Mouse (Mus musculus) kidney, postnatal 25 days (tissue): Measurements from ENCODE around the gene Hdhd3.
A peak's percentile ranks its signal among the peaks of the same experiment; 100 is the strongest.
"Not testable (repeated sequence)": the region's sequence is repeated elsewhere in the genome, so short reads cannot be mapped to it uniquely, and the experiment has no call there.

Experiments used
- DNase-seq, 2 experiments: peaks; one replicate each; pipeline ENCODE4 v3.0.0; 2021; ENCODE audit warnings: mixed read lengths in 2 of 2

The Hdhd3 gene

GRCm38 (mm10) chr4:62509946-62510345 is 6.7 kb upstream of the Hdhd3 start:
- DNase-seq = peak; percentile 86 to 94

GRCm38 (mm10) chr4:62508839-62509238 is 5.6 kb upstream of the Hdhd3 start:
- peak; percentile 40 to 77 for DNase-seq

- DNase-seq = peak; percentile 60 to 68
These were observed 3.5 kb upstream of the Hdhd3 start for GRCm38 (mm10) chr4:62506798-62507197.

DNA sequence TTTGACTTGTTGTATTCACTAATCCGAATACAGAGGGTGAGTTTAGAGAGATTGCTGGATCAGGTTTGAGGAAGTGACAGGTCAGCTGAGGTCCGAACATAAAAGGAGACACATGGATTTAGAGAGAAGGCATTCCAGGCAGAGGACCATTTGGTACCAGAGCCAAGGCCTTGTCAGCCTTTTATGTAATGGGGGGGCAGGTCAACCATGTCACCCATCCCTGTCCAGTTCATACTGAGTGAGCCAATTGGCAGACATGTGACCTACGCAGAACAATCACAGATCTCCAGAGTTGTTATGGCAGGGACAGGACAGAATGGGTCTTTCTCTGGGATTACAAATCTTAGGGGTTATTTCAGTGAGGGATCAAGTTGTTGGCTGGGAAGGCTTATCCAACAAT is 2.7 kb upstream of the Hdhd3 start:
- DNase-seq = peak in 1 of 2 experiments; percentile 45

GRCm38 (mm10) chr4:62502969-62503368 is 298 bp downstream of the Hdhd3 start:
- DNase-seq = peak; percentile 49 to 81

- DNase-seq = peak; percentile 95 to 96
These were observed 1.1 kb downstream of the Hdhd3 start for GRCm38 (mm10) chr4:62501964-62502732.

DNA sequence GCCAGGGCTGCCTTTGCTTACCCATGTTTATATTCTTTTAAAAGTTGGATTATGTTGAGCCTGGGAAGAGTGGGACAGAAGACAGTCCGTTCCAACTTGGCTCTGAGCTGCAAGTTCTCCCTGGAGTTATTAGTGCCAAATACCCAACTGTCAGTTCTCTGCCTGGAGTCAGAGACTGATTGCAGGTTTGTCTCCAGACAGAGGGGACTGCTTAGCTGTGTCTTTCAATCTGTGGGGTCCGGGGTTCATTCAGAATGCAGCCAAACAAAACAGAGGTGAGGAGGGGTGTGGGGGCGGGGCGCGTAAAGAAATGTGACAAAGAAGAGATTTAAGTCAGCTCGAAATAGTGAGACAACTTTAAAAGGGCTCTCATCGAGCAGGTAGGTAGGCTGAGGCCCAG is 1.7 kb downstream of the Hdhd3 start:
- DNase-seq = no peak

DNA sequence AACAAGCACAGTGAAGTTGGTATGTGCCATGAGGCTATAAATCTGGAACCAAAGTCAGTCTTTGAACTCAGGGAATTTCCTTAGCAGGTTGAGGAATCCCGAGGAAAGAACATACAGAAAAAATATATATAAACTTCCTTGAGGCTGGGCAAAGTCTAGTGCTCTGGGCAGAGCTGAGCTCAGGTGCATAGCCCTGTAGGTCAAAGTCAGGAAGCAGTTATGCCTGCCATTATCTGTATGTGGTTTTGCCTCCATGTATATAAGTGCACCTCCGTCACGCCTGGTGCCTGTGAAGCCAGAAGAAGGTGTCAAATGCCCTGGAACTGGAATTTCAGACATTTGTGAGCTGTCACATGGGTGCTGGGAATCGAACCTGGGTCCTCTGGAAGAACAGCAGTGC is 2.5 kb downstream of the Hdhd3 start:
- DNase-seq = no peak

DNA sequence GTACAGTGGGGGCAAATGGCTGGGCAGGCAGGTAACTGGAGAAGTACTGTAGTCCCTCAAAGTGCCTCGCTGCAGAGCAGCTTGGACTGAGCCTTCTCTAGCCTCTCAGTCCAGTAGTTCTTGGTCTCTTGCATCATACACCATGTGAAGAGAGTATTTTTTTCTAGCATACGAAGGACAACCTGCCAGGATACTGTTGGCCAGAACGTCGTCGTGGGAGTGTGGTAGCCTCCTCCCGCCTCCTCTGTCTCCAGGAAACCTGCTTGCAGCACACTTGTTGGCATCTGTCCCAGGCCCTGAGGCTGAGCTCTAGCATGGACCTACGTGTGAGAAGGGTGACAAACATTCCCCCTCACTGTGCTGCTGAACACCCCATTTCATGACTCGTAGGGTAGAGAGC is 6.5 kb downstream of the Hdhd3 start:
- peak; percentile 84 to 93 for DNase-seq

DNA sequence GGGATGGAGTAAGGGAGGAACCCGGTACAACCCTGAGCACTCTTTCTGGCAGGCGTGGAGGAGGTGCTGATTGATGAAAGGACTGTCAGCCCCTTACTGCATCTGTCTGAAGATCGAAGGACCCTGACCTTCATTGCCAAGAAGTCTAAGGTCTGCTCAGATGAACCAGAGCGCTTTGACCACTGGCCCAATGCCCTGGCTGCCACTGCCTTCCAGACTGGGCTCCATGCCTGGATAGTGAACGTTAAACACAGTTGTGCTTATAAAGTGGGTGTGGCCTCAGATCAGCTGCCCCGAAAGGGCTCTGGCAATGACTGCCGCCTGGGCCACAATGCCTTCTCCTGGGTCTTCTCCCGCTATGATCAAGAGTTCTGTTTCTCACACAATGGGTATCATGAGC is 7.3 kb downstream of the Hdhd3 start:
- peak; percentile 83 to 91 for DNase-seq

GRCm38 (mm10) chr4:62494230-62494629 is 9.0 kb downstream of the Hdhd3 start:
- no peak for DNase-seq

DNA sequence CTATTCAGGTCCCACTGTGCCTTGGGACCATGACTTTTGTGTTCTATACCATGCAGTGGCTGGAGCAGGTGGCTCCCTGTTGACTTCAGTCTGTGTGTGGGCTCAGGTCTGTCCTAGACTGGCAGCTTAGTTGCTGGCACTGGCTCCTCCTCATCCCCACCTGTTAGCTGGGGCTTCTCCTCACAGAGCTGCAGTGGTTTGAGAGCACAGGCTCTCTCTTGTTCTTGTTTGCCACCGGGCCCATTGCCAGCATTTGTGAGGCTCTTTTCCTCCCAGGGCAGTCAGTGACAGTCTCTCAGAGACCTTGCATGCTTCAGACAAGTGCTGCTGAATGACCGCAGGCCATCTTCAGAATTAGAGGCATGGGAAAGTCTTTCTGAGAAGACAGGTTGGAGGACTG is 10.6 kb downstream of the Hdhd3 start:
- no peak for DNase-seq

- DNase-seq = no peak
These were observed 15.4 kb downstream of the Hdhd3 start for GRCm38 (mm10) chr4:62487914-62488313.

- no peak for DNase-seq
These were observed 16.1 kb downstream of the Hdhd3 start for GRCm38 (mm10) chr4:62487172-62487571.

GRCm38 (mm10) chr4:62486162-62486696 is 17.0 kb downstream of the Hdhd3 start:
- DNase-seq = no peak

DNA sequence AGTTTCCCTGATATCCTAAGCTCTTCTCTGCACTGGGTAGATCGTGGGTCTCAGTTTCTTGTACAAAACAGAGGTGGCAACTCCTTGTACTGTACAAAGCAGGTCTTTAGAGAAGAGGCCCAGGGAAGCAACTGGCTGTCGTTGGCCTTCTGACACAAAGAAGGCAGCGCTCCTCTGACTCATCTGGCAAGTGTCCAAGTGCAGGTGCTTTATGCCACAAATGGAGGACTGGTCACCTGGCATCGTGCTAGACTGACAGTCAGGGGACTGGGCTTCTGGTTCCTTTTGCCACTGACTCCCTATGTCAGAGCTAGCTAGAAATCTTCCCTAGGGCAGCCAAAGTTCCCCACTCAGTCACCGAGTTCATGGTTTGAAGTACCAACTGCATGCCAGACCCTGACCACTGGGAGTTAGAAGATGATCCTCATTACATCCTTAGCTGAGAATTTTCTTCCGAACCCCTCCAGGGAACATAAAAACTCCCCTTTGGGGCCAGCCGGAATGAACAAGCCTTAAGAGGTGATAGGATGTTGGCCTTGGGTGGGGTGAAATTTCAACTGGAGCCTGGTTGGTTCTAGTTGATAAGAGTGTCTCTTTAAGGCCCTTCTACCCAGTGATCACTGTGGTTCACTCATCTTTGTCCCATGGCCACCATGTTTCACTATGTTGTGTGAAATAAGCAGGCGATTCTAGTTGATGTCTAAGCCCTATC is 17.7 kb downstream of the Hdhd3 start:
- DNase-seq = peak; percentile 20 to 51

- DNase-seq = no peak
These were observed 18.3 kb downstream of the Hdhd3 start for GRCm38 (mm10) chr4:62484928-62485327.

- peak; percentile 56 to 60 for DNase-seq
These were observed 22.3 kb downstream of the Hdhd3 start for GRCm38 (mm10) chr4:62480709-62481605.

DNA sequence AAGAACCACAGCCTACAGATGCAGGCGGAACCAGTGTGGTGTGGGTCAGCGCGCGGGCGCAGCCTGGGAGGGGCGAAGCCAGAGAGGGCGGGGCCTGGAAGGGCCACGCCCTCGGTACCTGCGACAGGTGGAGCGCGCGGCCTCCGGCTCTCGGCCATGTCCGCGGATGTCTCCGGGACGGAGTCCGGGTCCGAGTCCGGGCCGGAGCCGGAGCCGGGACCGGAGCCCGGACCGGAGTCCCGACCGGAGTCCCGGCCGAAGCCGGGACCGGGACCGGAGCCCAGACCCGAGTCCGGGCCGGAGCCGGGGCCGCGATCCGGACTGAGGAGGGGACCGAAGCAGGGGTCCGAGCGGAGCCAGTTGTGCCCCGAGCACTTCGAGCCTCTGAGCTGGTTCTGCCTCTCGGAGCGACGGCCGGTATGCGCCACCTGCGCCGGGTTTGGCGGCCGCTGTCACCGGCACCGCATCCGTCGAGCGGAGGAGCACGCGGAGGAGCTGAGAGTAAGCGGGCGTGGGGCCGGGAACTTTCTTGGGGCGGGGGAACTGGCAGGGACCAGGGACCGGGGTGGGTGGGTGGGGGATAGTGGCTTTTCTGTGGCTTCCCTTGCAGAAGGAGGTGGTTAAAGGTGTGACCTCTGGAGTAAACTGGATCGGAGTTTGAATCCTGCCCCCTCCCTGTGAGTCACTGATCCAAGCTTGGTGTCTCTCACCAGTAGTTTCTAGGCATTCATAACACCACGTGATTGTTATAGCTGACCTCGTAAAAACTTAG is 23.1 kb downstream of the Hdhd3 start, which contains the start of gene Bspry:
Gene Bspry (plus strand): TSS at position 117 of the 772 bp plus-strand sequence.
- peak; percentile 75 to 89 for DNase-seq

DNA sequence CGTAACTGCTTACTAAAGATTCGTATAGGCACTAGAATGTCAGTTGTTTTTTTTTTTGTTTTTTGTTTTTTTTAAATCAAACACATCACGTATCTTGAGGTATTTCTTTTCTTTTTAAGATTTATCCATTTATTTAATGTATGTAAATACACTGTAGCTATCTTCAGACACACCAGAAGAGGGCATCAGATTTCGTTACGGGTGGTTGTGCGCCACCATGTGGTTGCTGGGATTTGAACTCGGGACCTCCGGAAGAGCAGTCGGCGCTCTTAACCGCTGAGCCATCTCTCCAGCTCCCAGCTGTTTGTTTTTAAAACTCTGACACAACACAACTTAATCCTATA is 23.7 kb downstream of the Hdhd3 start:
- DNase-seq = not testable (repeated sequence)

DNA sequence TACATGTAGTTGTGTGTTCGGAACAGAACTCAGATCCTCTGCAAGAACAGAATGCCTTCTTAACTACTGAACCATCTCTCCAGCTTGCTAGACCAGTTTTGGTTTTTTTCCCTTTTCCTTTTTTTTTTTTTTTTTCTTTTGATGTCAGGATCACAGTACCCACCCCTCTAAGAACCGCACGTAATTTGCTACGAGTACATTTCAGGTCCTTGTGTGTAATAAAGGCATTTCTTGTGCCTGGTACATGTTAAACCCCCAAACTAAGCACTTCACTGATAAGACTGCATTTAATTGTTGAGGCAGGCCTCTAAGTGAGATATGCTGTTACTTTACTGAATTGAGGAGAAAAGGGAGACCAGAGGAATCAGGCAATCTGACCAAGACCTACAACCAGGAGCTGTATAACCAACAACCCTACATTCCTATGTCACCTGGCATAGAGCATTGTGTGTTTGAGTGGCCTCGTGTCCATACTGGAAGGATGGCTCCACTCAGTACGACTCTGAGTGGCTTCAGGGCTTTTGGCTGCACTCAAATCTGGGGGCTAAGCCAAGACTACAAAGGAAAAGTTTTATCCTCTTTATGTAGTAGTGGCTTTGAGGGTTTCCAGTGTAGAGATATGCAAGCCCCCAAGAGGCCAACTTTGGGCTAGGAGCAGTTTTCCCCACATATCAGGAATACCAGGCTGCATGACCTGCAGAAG is 25.6 kb downstream of the Hdhd3 start:
- no peak for DNase-seq
